Mouse (Mus musculus): ENCODE measurements around the gene Pax2.

DNA sequence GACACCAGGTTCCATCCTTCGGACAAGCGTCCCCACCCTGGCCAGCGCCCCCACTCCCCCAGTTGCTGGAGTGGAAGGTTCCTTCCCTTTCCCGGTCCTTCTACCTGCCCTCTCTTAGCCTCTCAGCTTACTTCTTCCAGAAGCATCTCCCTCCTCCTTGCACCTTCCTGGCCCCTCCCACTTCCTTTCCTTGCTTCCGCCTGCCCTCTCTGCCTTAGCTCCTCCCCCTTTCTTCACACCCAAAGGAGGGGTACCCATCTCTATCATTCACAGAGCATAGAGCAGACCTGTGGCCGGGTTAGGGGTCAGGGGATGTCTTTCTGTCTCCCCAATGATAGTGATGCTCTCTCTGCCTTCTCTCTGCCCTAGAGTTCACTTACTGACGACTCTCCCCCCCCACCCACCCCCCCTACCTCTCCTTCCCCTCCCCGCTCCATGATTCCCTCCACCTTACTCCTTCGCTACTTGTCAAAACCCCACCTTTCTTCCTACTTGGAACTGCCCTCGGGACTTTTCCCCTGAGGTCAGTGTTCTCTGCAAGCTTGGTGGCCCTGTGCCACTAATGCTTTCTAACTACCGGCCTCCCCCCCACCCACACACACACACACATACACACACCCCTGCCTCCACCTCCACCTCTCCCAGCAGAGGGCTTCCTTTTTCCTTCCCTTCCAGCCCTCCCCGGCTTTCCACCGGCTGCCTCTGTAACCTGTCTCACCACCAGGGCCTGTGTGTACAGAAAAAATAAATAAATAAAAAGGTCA, 57.0 kb downstream of the Pax2 start:
- no peak for TF ChIP-seq GATA1 (IDR thresholded peaks at IDR 0.05; ENCODE audit: borderline replicate concordance, low read length)
- TF ChIP-seq FLI1 (IDR thresholded peaks at IDR 0.05; ENCODE audit: low read length): no peak

All from megakaryocyte, embryonic 14.5 days (primary cell).